Mouse (Mus musculus) bone marrow, adult 2 months (tissue): ENCODE measurements at regions not wholly inside any gene's neighbourhood (a gene's known extent, or its start where the extent isn't known, plus 50 kb on each side); places are given as distances from the start of the nearest gene placed in this dataset.

Experiments used
- CTCF ChIP-seq: fragments of 200-500 bp; IDR thresholded peaks from 2 replicates; pipeline ENCODE4 v1.5.1; 2011; ENCODE audit warnings: low read length, control low read depth; ENCODE audit not compliant: control insufficient read depth, insufficient read depth
- POLR2A ChIP-seq: fragments of 200-500 bp; IDR thresholded peaks from 2 replicates; pipeline ENCODE4 v1.6.1; 2011; ENCODE audit warnings: low read depth, mild to moderate bottlenecking, control low read depth, low read length, borderline replicate concordance; ENCODE audit not compliant: control insufficient read depth

- TF ChIP-seq CTCF (no peak), POLR2A (no peak)
Observed at GRCm38 (mm10) chr14:76829161-76829510, 207.4 kb upstream of the Ccdc122 start.
